14 mouse cellular contexts compared by ENCODE assay signal in genomic region chr8:114342276-114342675, GRCm38 (mm10).
DNase-seq lines count a peak whose midpoint lies in the region; ATAC-seq and TF ChIP-seq lines count a peak whose summit lies in the region.
"Had no signal": no experiment of that assay in that cellular context is flagged by ENCODE, and none has a peak within 500 bp of the region (broad histone marks: within the 10 kb centered on the region; RNA-seq: fewer than 3 reads in every experiment).

No protein-coding gene starts in this region.

- TF ChIP-seq POLR2A in cortical plate, adult 2 months (IDR thresholded peaks at IDR 0.05; ENCODE audit: extremely low read depth, insufficient read depth, low read length) = no peak

- H3K27me3 ChIP-seq in forebrain, postnatal 0 days (ENCODE audit: insufficient read depth, low read length) = no peaks in the 10 kb centered on the region
- no peaks in the 10 kb centered on the region for H3K27me3 ChIP-seq in forebrain, embryonic 15.5 days
- H3K27me3 ChIP-seq in liver, embryonic 14.5 days (ENCODE audit: control insufficient read depth, insufficient read depth, low read length) = no peaks in the 10 kb centered on the region
- no peaks in the 10 kb centered on the region for H3K27me3 ChIP-seq in liver, embryonic 11.5 days (replicated peaks; ENCODE audit: control insufficient read depth, insufficient read depth, low read length)
- H3K27me3 ChIP-seq in forebrain, embryonic 12.5 days = no peaks in the 10 kb centered on the region
- H3K27me3 ChIP-seq: embryonic facial prominence, embryonic 13.5 days; heart, embryonic 12.5 days; limb, embryonic 15.5 days had no signal

- no peaks in the 10 kb centered on the region for H3K36me3 ChIP-seq in forebrain, postnatal 0 days (ENCODE audit: insufficient read depth)
- no peaks in the 10 kb centered on the region for H3K36me3 ChIP-seq in forebrain, embryonic 15.5 days
- H3K36me3 ChIP-seq in liver, embryonic 14.5 days (replicated peaks; ENCODE audit: control insufficient read depth, insufficient read depth, low read depth) = no peaks in the 10 kb centered on the region
- no peaks in the 10 kb centered on the region for H3K36me3 ChIP-seq in liver, embryonic 11.5 days (ENCODE audit: control insufficient read depth, insufficient read depth, low read length)
- H3K36me3 ChIP-seq in ES-E14 (ENCODE audit: control insufficient read depth, insufficient read depth, low read length, poor library complexity, severe bottlenecking) = no peaks in the 10 kb centered on the region
- 0 out of 2 replicates have a peak, but pooled peaks cover 3% of the 10 kb centered on the region for H3K36me3 ChIP-seq in forebrain, embryonic 12.5 days (replicated peaks)
- H3K36me3 ChIP-seq: embryonic facial prominence, embryonic 13.5 days; heart, embryonic 12.5 days; limb, embryonic 15.5 days had no signal

- in situ Hi-C loops in ES-E14 (cut with MboI; ENCODE audit: low sequenced_read_pairs in 2 of 2, unreplicated experiment in 2 of 2) = no loop called here

- H3K4me1 ChIP-seq in forebrain, postnatal 0 days (ENCODE audit: insufficient read depth) = no peaks in the 10 kb centered on the region
- H3K4me1 ChIP-seq in forebrain, embryonic 15.5 days = 0 out of 2 replicates have a peak, but pooled peaks cover 7% of the 10 kb centered on the region
- H3K4me1 ChIP-seq in liver, embryonic 14.5 days (replicated peaks; ENCODE audit: control insufficient read depth in 2 of 2, insufficient read depth in 2 of 2, low read length in 1 of 2) = no peaks in the 10 kb centered on the region
- H3K4me1 ChIP-seq in liver, embryonic 11.5 days (replicated peaks; ENCODE audit: control insufficient read depth, insufficient read depth, low read length) = no peaks in the 10 kb centered on the region
- H3K4me1 ChIP-seq in ES-E14 (ENCODE audit: control insufficient read depth in 2 of 2, insufficient read depth in 2 of 2, low read length in 2 of 2, poor library complexity in 1 of 2) = no peaks in the 10 kb centered on the region
- no peaks in the 10 kb centered on the region for H3K4me1 ChIP-seq in cortical plate, adult 2 months (ENCODE audit: control insufficient read depth, insufficient read depth, low read length)
- no peaks in the 10 kb centered on the region for H3K4me1 ChIP-seq in forebrain, embryonic 12.5 days
- H3K4me1 ChIP-seq: embryonic facial prominence, embryonic 13.5 days; heart, embryonic 12.5 days had no signal

- H3K27ac ChIP-seq in forebrain, postnatal 0 days (ENCODE audit: low read depth, low read length) = no peak overlapping the region
- no peak overlapping the region for H3K27ac ChIP-seq in forebrain, embryonic 15.5 days (replicated peaks)
- H3K27ac ChIP-seq in liver, embryonic 14.5 days = no peak overlapping the region
- H3K27ac ChIP-seq in liver, embryonic 11.5 days (ENCODE audit: low read depth, low read length) = no peak overlapping the region
- H3K27ac ChIP-seq in ES-E14 (ENCODE audit: insufficient read depth, low read depth, low read length, poor library complexity, severe bottlenecking) = no peak overlapping the region
- H3K27ac ChIP-seq in cortical plate, adult 2 months (ENCODE audit: insufficient read depth, low read length) = no peak overlapping the region
- H3K27ac ChIP-seq in forebrain, embryonic 12.5 days = no peak overlapping the region
- H3K27ac ChIP-seq: embryonic facial prominence, embryonic 13.5 days; limb, embryonic 15.5 days had no signal

- TF ChIP-seq EP300 in liver, embryonic 14.5 days (IDR thresholded peaks at IDR 0.05; ENCODE audit: low read depth) = no peak

- H3K4me3 ChIP-seq in forebrain, postnatal 0 days (ENCODE audit: low read depth, low read length) = no peak overlapping the region
- H3K4me3 ChIP-seq in forebrain, embryonic 15.5 days = no peak overlapping the region
- H3K4me3 ChIP-seq in liver, embryonic 14.5 days (ENCODE audit: insufficient read depth in 1 of 2, low read depth in 2 of 2, low read length in 2 of 2) = no peak overlapping the region
- H3K4me3 ChIP-seq in liver, embryonic 11.5 days (ENCODE audit: low read depth, low read length) = no peak overlapping the region
- H3K4me3 ChIP-seq in ES-E14 (ENCODE audit: insufficient read depth in 1 of 2, low read depth in 1 of 2, low read length in 2 of 2, poor library complexity in 1 of 2, severe bottlenecking in 1 of 2) = no peak overlapping the region
- no peak overlapping the region for H3K4me3 ChIP-seq in cortical plate, adult 2 months (ENCODE audit: insufficient read depth, low read length)
- no peak overlapping the region for H3K4me3 ChIP-seq in forebrain, embryonic 12.5 days (replicated peaks)
- H3K4me3 ChIP-seq: embryonic facial prominence, embryonic 13.5 days; heart, embryonic 12.5 days; limb, embryonic 15.5 days had no signal

- ATAC-seq in forebrain, postnatal 0 days = no peak
- ATAC-seq in forebrain, embryonic 15.5 days (replicated peaks) = no peak
- no peak for ATAC-seq in liver, embryonic 14.5 days (ENCODE audit: insufficient read depth)
- ATAC-seq in liver, embryonic 11.5 days (replicated peaks; ENCODE audit: low FRiP score) = no peak
- no peak for ATAC-seq in forebrain, embryonic 12.5 days (ENCODE audit: low FRiP score)
- ATAC-seq: inflammation-experienced regulatory T-cells, adult 6 months had no signal

- DNase-seq in forebrain, postnatal 0 days = no peak
- DNase-seq in liver, embryonic 14.5 days (ENCODE audit: low read depth in 3 of 3, low spot score in 3 of 3) = no peak
- DNase-seq in liver, embryonic 11.5 days (ENCODE audit: low spot score) = no peak
- peak; percentile 39 for DNase-seq in ES-E14 (ENCODE audit: low read depth, low spot score)
- no peak for DNase-seq in natural killer cell, adult 2 months (ENCODE audit: low spot score in 2 of 2)
- DNase-seq: right cerebral cortex, postnatal 4 days; thymus, adult 18-20 months had no signal

- WGBS in forebrain, postnatal 0 days = 69% methylated on average over 5 of the region's 5 CpGs
- WGBS in forebrain, embryonic 15.5 days = 72% methylated on average over 5 of the region's 5 CpGs
- WGBS in liver, embryonic 14.5 days (ENCODE audit: insufficient replicate concordance) = 41% methylated on average over 5 of the region's 5 CpGs
- WGBS in liver, embryonic 11.5 days = 63% methylated on average over 5 of the region's 5 CpGs
- 68% methylated on average over 5 of the region's 5 CpGs for WGBS in forebrain, embryonic 12.5 days

- no peaks in the 10 kb centered on the region for H3K9me3 ChIP-seq in forebrain, postnatal 0 days (ENCODE audit: low read length)
- H3K9me3 ChIP-seq in forebrain, embryonic 15.5 days = no peaks in the 10 kb centered on the region
- H3K9me3 ChIP-seq in liver, embryonic 14.5 days (ENCODE audit: control insufficient read depth, low read length) = no peaks in the 10 kb centered on the region
- no peaks in the 10 kb centered on the region for H3K9me3 ChIP-seq in liver, embryonic 11.5 days (ENCODE audit: control insufficient read depth, low read length)
- H3K9me3 ChIP-seq in ES-E14 (ENCODE audit: control insufficient read depth, insufficient read depth, low read depth, low read length) = no peaks in the 10 kb centered on the region
- H3K9me3 ChIP-seq in forebrain, embryonic 12.5 days = no peaks in the 10 kb centered on the region
- H3K9me3 ChIP-seq: embryonic facial prominence, embryonic 13.5 days; limb, embryonic 15.5 days had no signal

- H3K4me2 ChIP-seq in forebrain, postnatal 0 days (ENCODE audit: low read depth) = no peak overlapping the region
- no peak overlapping the region for H3K4me2 ChIP-seq in forebrain, embryonic 15.5 days (replicated peaks)
- no peak overlapping the region for H3K4me2 ChIP-seq in liver, embryonic 14.5 days (ENCODE audit: low read depth)
- H3K4me2 ChIP-seq in liver, embryonic 11.5 days = no peak overlapping the region
- no peak overlapping the region for H3K4me2 ChIP-seq in forebrain, embryonic 12.5 days
- H3K4me2 ChIP-seq: embryonic facial prominence, embryonic 13.5 days; heart, embryonic 12.5 days; limb, embryonic 15.5 days had no signal

- TF ChIP-seq CTCF in forebrain, postnatal 0 days (IDR thresholded peaks at IDR 0.05; ENCODE audit: low read depth) = peak; percentile 43
- peak; percentile 44 for TF ChIP-seq CTCF in liver, embryonic 14.5 days (IDR thresholded peaks at IDR 0.05; ENCODE audit: low read depth)
- peak; percentile 32; the same call in 1 of the 2 replicates for TF ChIP-seq CTCF in cortical plate, adult 2 months (IDR thresholded peaks at IDR 0.05; ENCODE audit: extremely low read depth, insufficient read depth, low read length)

- H3K9ac ChIP-seq in forebrain, postnatal 0 days = no peak overlapping the region
- H3K9ac ChIP-seq in forebrain, embryonic 15.5 days (replicated peaks) = no peak overlapping the region
- H3K9ac ChIP-seq in liver, embryonic 14.5 days (replicated peaks) = no peak overlapping the region
- H3K9ac ChIP-seq in liver, embryonic 11.5 days (ENCODE audit: low read depth, low read length) = no peak overlapping the region
- no peak overlapping the region for H3K9ac ChIP-seq in ES-E14 (ENCODE audit: insufficient read depth, low read depth, low read length, poor library complexity, severe bottlenecking)
- no peak overlapping the region for H3K9ac ChIP-seq in forebrain, embryonic 12.5 days
- H3K9ac ChIP-seq: embryonic facial prominence, embryonic 13.5 days; heart, embryonic 12.5 days; limb, embryonic 15.5 days had no signal

TF ChIP-seq in ES-E14, 5 proteins besides CTCF, POLR2A, EP300 and RAD21:
- TF ChIP-seq ZNF384 (IDR thresholded peaks at IDR 0.05; ENCODE audit: low read depth, low read length) (no peak), MAFK (IDR thresholded peaks at IDR 0.05; ENCODE audit: insufficient read depth, low read depth, low read length) (no peak), ZC3H11A (IDR thresholded peaks at IDR 0.05; ENCODE audit: borderline replicate concordance, low read depth, low read length) (no peak), HCFC1 (IDR thresholded peaks at IDR 0.05; ENCODE audit: borderline replicate concordance, insufficient read depth, low read length) (no peak), CHD2 (IDR thresholded peaks at IDR 0.05; ENCODE audit: low read depth, low read length) (no peak)
